Mouse (Mus musculus) left cerebral cortex, adult 8-10 months (tissue): Measurements from ENCODE around the gene Dcaf11. TPM values are rescaled to one million over a fixed set of nuclear protein-coding genes. Genes with fewer than 3 reads are reported as not detected.

Experiments
- DNase-seq, 2 experiments: peaks; one replicate each; pipeline ENCODE4 v3.0.0; 2022; ENCODE audit warnings: low spot score in 2 of 2
- total RNA-seq, 4 experiments: library from RNA; stranded (reverse); gene quantifications; 2 replicates each; pipeline ENCODE4 v1.2.4; 2022

Gene Dcaf11
- total RNA-seq, 4 experiments from 2014 or later: 83.5 to 91.6 (median 85.1) TPM

DNA sequence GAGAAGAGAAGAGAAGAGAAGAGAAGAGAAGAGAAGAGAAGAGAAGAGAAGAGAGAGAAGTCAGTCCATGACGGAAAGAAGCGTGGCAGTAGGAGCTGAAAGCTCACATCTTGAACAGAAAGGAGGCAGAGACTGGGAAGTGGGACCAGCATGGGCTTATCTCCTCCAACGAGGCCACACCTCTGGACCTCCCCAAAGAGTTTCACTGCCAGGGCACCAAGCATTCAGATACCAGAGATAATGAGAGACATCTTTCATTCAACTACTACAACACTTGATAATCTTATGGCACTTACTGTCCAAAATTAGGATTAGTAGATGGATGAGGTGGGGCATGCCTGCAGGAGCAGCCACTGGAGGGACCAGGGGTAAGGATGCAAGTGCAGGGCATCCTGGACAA is 4.0 kb upstream of the Dcaf11 start:
- DNase-seq: no peak

- DNase-seq: no peak
Observed at GRCm38 (mm10) chr14:55557003-55557402, 2.8 kb upstream of the Dcaf11 start.

- DNase-seq: no peak
Observed at GRCm38 (mm10) chr14:55557587-55557986, 2.2 kb upstream of the Dcaf11 start.

DNA sequence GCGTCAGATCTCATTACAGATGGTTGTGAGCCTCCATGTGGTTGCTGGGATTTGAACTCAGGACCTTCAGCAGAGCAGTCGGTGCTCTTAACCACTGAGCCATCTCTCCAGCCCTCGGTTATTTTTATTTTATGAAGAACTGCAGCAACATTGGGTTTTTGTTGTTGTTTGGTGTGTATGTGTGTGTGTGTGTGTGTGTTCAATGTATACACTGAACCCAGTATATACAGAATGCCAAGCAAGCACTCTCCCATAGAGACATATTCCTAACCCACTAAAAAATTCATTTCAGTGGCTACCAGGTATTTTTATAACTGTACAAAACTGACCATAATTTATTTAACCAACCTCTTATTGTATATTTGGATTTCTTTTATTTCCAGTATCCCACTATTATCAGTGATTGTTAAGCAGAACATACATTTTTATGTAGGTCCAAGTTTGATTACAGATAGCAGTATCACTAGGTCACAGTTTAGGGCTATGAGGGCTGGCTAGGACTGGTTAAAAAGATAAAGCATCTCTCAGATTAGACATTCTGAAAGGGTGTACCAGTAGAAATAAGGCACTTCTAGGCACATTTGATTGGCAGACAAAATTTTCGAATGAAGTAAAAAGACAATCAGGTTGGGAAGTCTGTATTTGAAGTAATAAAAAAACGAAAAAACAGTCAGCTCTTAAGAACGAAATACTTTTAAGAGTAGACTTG is 912 bp upstream of the Dcaf11 start:
- no peak for DNase-seq

GRCm38 (mm10) chr14:55560202-55561073 is 632 bp downstream of the Dcaf11 start, which contains the start of gene A730061H03Rik:
A730061H03Rik (minus strand) TSS chr14:55560406.
- peak; percentile 96 to 100 for DNase-seq

- no peak for DNase-seq
Observed at GRCm38 (mm10) chr14:55561860-55562259, 2.1 kb downstream of the Dcaf11 start.

GRCm38 (mm10) chr14:55563249-55563648 is 3.4 kb downstream of the Dcaf11 start:
- no peak for DNase-seq

GRCm38 (mm10) chr14:55565748-55566147 is 5.9 kb downstream of the Dcaf11 start:
- DNase-seq: no peak

DNA sequence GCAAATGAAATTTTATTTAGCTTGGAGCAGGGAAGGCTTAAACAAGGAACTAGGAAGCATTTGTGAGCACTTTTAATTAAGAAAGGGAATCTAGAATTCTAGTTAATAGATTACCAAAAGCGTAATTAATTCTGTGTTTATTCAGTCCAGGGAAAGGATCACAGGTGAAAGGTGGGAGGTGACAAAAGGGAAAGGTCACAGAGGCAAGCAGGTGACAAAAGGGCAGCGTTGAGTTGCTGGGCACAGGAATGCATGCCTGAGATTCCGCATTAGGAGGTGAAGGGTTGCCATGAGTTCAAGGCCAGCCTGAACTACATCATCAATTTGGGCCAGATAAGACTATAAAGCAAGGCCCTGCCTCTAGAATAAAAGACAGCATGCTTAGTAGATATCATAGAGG is 7.7 kb downstream of the Dcaf11 start:
- no peak for DNase-seq

GRCm38 (mm10) chr14:55570588-55570987 is 10.8 kb downstream of the Dcaf11 start:
- DNase-seq: no peak

GRCm38 (mm10) chr14:55571760-55572159 is 12.0 kb downstream of the Dcaf11 start:
- DNase-seq: no peak

DNA sequence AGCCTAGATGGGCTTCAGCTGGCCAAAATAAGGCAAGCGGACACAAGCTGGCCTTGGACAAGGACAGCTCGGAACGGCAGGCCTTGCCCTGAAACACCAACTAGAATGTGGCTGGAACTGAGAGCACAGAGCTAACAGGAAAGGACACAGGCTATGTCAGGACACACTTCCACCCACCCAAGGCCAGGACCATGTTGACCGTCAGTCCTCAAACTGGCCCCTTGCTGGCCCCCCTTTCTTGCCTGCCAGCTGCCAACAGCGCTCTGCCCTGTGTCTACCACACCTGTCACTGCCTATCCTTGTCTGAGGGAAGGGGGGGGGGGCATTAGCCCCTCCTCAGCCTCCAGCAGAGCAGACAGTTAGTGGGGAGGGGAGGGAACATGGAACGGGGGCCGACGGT is 15.5 kb downstream of the Dcaf11 start, which contains the start of gene Fitm1:
Gene Fitm1 (plus strand): TSS at position 316 of the 400 bp plus-strand sequence.
- no peak for DNase-seq

- DNase-seq: no peak
Observed at GRCm38 (mm10) chr14:55575711-55576110, 15.9 kb downstream of the Dcaf11 start.

GRCm38 (mm10) chr14:55576376-55576775 is 16.6 kb downstream of the Dcaf11 start:
- DNase-seq: peak in 1 of 2 experiments; percentile 65

DNA sequence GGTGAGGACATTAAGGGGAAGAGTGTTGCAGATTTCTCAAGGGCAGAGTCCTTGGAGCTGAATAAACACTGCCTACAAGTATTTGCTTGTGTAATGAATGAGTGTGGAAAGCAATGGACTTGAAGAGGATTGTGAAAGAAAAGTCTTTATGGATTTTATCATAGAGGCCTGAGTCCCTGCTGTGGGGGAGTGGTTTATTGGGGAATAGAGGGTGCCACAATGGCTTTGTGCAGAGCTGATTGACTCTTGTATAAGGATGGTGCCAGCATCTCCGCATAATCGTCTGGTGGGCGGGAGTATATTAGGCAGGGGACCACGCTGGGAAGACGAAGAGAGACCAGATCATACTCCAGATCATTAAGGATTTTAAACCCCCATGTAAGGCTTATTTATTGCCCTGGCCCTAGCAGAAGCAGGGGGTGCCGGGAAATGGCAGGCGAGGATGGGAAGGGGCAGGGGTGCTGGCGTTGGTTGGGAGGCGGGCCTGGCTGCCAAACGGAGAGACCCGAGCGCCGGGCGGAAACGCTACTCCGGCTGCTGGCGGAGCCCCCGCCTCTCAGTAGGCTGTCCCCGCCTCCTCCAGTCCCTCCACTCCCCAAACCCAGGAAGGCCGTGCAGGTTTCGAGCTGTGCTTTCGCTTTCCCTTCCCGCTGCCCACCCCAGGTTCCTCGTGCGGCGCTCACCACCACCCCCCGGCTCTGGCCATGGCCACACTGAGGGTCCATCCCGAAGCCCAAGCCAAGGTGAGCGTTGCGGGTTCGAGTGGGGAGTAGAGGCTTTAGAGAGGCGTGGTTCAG is 18.3 kb downstream of the Dcaf11 start, which contains the start of gene Psme1:
Gene Psme1 (plus strand): TSS at position 253 of the 797 bp plus-strand sequence.
- peak; percentile 41 to 59 for DNase-seq

- DNase-seq: no peak
Observed at GRCm38 (mm10) chr14:55578668-55579269, 19.0 kb downstream of the Dcaf11 start.

GRCm38 (mm10) chr14:55579511-55580496 is 20.0 kb downstream of the Dcaf11 start:
- DNase-seq: no peak

DNA sequence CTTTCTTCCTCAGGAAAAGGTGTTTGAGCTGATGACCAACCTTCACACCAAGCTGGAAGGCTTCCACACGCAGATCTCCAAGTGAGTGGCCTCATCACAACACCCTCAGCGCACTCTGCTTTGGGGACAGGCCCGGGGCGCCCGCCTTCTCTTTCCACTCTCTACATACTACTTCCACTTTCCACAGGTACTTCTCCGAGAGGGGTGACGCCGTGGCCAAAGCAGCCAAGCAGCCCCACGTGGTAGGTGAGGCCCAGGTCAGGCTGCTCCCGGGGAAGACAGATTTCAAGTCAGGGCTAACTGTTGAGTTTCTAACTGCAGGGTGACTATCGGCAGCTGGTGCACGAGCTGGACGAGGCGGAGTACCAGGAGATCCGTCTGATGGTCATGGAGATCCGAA is 20.9 kb downstream of the Dcaf11 start:
- no peak for DNase-seq

DNA sequence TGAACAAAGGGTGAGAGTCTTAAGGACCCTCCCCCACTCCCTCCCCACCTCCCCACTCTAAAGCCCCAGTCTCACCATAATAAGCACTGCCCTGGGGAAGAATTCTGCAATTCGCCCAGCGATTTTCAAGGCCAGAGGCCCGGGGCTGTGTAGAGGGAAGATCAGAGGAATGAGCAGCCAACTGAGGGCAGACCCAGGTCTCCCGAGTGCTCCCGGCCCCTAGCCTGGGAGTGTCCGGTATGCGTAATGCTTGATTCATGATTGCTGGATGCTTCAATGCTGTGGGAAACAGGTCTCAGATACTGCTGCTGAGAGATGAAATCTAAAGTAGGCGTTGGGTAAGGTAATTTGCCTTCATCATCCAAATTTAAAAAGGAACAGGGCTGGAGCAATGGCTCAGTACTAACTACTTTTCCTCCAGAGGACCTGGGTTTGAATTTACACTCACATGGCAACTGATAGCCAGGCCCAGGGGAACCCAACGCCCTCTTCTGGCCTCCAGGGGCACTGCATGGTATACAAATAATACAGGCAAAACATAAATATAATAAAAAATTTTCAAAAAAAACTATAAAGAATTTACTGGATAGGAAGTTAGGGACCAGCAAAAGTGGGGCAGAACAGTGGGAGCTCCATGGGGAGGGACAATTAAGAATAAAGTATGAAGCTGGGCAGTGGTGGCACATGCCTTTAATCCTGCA is 22.3 kb downstream of the Dcaf11 start:
- no peak for DNase-seq
